In genomic region chr12:105854639-105855038, GRCm38 (mm10) we compare ENCODE assay signal across 8 mouse cellular contexts.
DNase-seq lines count a peak whose midpoint lies in the region; ATAC-seq and TF ChIP-seq lines count a peak whose summit lies in the region.

No protein-coding gene starts in this region.

- H3K36me3 ChIP-seq in midbrain, embryonic 11.5 days (ENCODE audit: control insufficient read depth, insufficient read depth, low read length), result no peaks in the 10 kb centered on the region
- no peaks in the 10 kb centered on the region for H3K36me3 ChIP-seq in midbrain, embryonic 10.5 days
- no peaks in the 10 kb centered on the region for H3K36me3 ChIP-seq in limb, embryonic 14.5 days (ENCODE audit: control insufficient read depth, insufficient read depth, low read length)

- ATAC-seq in cerebellum, adult (ENCODE audit: insufficient number of reproducible peaks, low FRiP score, low TSS enrichment), result 0 out of 2 replicates have a peak, but pooled peaks have one; percentile 31
- 0 out of 2 replicates have a peak, but pooled peaks have one; percentile 47 for ATAC-seq in midbrain, embryonic 11.5 days (ENCODE audit: low FRiP score)
- ATAC-seq in limb, embryonic 14.5 days (ENCODE audit: low FRiP score, low read depth), result no peak

- no peaks in the 10 kb centered on the region for H3K27me3 ChIP-seq in midbrain, embryonic 11.5 days (ENCODE audit: control insufficient read depth, insufficient read depth, low read length)
- H3K27me3 ChIP-seq in midbrain, embryonic 10.5 days (ENCODE audit: low read depth, poor library complexity, severe bottlenecking), result no peaks in the 10 kb centered on the region
- no peaks in the 10 kb centered on the region for H3K27me3 ChIP-seq in limb, embryonic 14.5 days (ENCODE audit: control insufficient read depth, insufficient read depth, low read length)

- H3K4me1 ChIP-seq in midbrain, embryonic 11.5 days (ENCODE audit: control insufficient read depth, insufficient read depth, low read length), result no peaks in the 10 kb centered on the region
- peaks cover 33% of the 10 kb centered on the region for H3K4me1 ChIP-seq in midbrain, embryonic 10.5 days
- H3K4me1 ChIP-seq in limb, embryonic 14.5 days (ENCODE audit: control insufficient read depth, insufficient read depth, low read length), result no peaks in the 10 kb centered on the region

- WGBS in midbrain, embryonic 11.5 days, result 37% methylated on average over 6 of the region's 6 CpGs
- 34% methylated on average over 6 of the region's 6 CpGs for WGBS in midbrain, embryonic 10.5 days
- WGBS in limb, embryonic 14.5 days, result 28% methylated on average over 6 of the region's 6 CpGs

- no peaks in the 10 kb centered on the region for H3K9me3 ChIP-seq in midbrain, embryonic 11.5 days (ENCODE audit: control insufficient read depth, low read length)
- no peaks in the 10 kb centered on the region for H3K9me3 ChIP-seq in midbrain, embryonic 10.5 days (replicated peaks)
- no peaks in the 10 kb centered on the region for H3K9me3 ChIP-seq in limb, embryonic 14.5 days (ENCODE audit: control insufficient read depth, low read length)

- TF ChIP-seq POLR2A in limb, embryonic 14.5 days (IDR thresholded peaks at IDR 0.05; ENCODE audit: borderline replicate concordance, extremely low read depth, insufficient read depth, insufficient read length), result no peak

- no peak for DNase-seq in cerebellum, adult 11-12 months
- no peak for DNase-seq in midbrain, embryonic 11.5 days (ENCODE audit: low spot score, missing footprints)
- no peak for DNase-seq in midbrain, embryonic 10.5 days (ENCODE audit: low spot score)
- peak; percentile 47 for DNase-seq in heart, postnatal 4 days
- DNase-seq in limb, embryonic 14.5 days (ENCODE audit: low spot score), result peak; percentile 38
- DNase-seq in urinary bladder, adult 18-20 months (ENCODE audit: low spot score in 2 of 2), result no peak
- no peak for DNase-seq in gastrocnemius, postnatal 4 days (ENCODE audit: low spot score in 2 of 2)

- no peak overlapping the region for H3K4me3 ChIP-seq in midbrain, embryonic 11.5 days (ENCODE audit: low read depth, low read length)
- no peak overlapping the region for H3K4me3 ChIP-seq in midbrain, embryonic 10.5 days
- H3K4me3 ChIP-seq in limb, embryonic 14.5 days (replicated peaks; ENCODE audit: low read length), result no peak overlapping the region

- no peak overlapping the region for H3K27ac ChIP-seq in midbrain, embryonic 11.5 days (ENCODE audit: low read depth, low read length)
- H3K27ac ChIP-seq in midbrain, embryonic 10.5 days (replicated peaks), result no peak overlapping the region
- H3K27ac ChIP-seq in limb, embryonic 14.5 days (replicated peaks; ENCODE audit: low read depth, low read length), result no peak overlapping the region

- no peak overlapping the region for H3K4me2 ChIP-seq in midbrain, embryonic 11.5 days
- no peak overlapping the region for H3K4me2 ChIP-seq in limb, embryonic 14.5 days (replicated peaks; ENCODE audit: low read depth, low read length, severe bottlenecking)

- H3K9ac ChIP-seq in midbrain, embryonic 11.5 days (ENCODE audit: low read length), result no peak overlapping the region
- H3K9ac ChIP-seq in limb, embryonic 14.5 days (ENCODE audit: low read depth, low read length, severe bottlenecking), result no peak overlapping the region

Comparison
In these comparisons a context has a peak if more than half of its experiments do, and no peak if none do; other contexts are left out.
1. DNase-seq: peak in heart, postnatal 4 days (single experiment) and limb, embryonic 14.5 days (single experiment); none in cerebellum, adult 11-12 months (single experiment), midbrain, embryonic 11.5 days (single experiment), midbrain, embryonic 10.5 days (single experiment), urinary bladder, adult 18-20 months (0 of 2) and gastrocnemius, postnatal 4 days (0 of 2).